ENCODE assay signal across 21 mouse cellular contexts in genomic region chr11:21540072-21540471, GRCm38 (mm10).
"Had no signal": no experiment of that assay in that cellular context is flagged by ENCODE, and none has a peak within 500 bp of the region (broad histone marks: within the 10 kb centered on the region; RNA-seq: fewer than 3 reads in every experiment).

No protein-coding gene starts in this region.

- DNase-seq: forebrain, postnatal 0 days; gastrocnemius, postnatal 14 days; gastrocnemius, postnatal 36 days; heart, adult 2 months; heart, postnatal 10 days; heart, postnatal 4 days; kidney, adult 18-20 months; kidney, postnatal 14 days; layer of hippocampus, adult 9-11 months; liver had no signal

- H3K36me3 ChIP-seq: heart, embryonic 12.5 days; hindbrain, embryonic 13.5 days; hindbrain, embryonic 15.5 days; intestine, embryonic 15.5 days; limb, embryonic 10.5 days; limb, embryonic 12.5 days had no signal

- ATAC-seq: forebrain, postnatal 0 days; inflammation-experienced regulatory T-cells, adult 6 months; intestine, embryonic 15.5 days; intestine, postnatal 0 days had no signal

- H3K27ac ChIP-seq: heart, adult 2 months; hindbrain, embryonic 13.5 days; hindbrain, embryonic 15.5 days; intestine, embryonic 15.5 days; kidney, postnatal 0 days; left cerebral cortex, adult 2 months; limb, embryonic 10.5 days; limb, embryonic 12.5 days had no signal

- H3K27me3 ChIP-seq: heart, embryonic 12.5 days; hindbrain, embryonic 13.5 days; hindbrain, embryonic 15.5 days; intestine, embryonic 15.5 days; limb, embryonic 12.5 days had no signal

- H3K9me3 ChIP-seq: heart, embryonic 12.5 days; hindbrain, embryonic 13.5 days; hindbrain, embryonic 15.5 days; intestine, embryonic 15.5 days; limb, embryonic 10.5 days; limb, embryonic 12.5 days had no signal

- H3K4me1 ChIP-seq: heart, embryonic 12.5 days; hindbrain, embryonic 13.5 days; hindbrain, embryonic 15.5 days; intestine, embryonic 15.5 days; limb, embryonic 10.5 days; limb, embryonic 12.5 days had no signal

- H3K4me3 ChIP-seq: heart, adult 2 months; heart, embryonic 12.5 days; hindbrain, embryonic 13.5 days; hindbrain, embryonic 15.5 days; intestine, embryonic 15.5 days; left cerebral cortex, adult 2 months; limb, embryonic 10.5 days; limb, embryonic 12.5 days had no signal

- H3K9ac ChIP-seq: forebrain, postnatal 0 days; heart, embryonic 12.5 days; hindbrain, embryonic 13.5 days; hindbrain, embryonic 15.5 days; intestine, embryonic 15.5 days; limb, embryonic 12.5 days had no signal

- H3K4me2 ChIP-seq: heart, embryonic 12.5 days; hindbrain, embryonic 13.5 days; hindbrain, embryonic 15.5 days; intestine, embryonic 15.5 days; limb, embryonic 12.5 days; liver, embryonic 11.5 days had no signal
